Mouse (Mus musculus): ENCODE data around the gene Il12rb1.

DNA sequence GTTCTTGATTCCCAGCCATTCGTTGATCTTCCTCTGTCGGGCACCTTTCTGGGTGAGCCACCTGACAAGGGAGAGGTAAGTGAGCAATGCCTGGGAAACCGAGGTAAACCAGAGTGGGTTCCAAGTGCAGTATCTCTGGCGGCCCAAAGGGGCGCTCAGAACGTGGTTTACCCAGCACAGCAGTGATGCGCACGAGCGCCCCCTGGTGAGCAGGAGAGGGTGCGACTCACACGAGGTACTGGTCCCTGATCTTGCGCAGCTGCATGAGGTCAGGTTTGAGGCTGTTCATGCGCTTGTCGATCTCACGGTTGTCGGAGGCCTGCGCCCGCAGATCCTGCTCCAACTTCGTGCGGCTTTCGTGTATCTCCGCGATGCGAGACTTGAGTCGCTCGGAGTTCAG is 38.9 kb upstream of the Il12rb1 start:
- no peak for TF ChIP-seq EP300 (optimal IDR thresholded peaks at IDR 0.05)
- TF ChIP-seq CTCF (IDR thresholded peaks at IDR 0.05; ENCODE audit: low read depth), result peak; percentile 100
